Mouse (Mus musculus): ENCODE data around the gene Shmt2.

DNA sequence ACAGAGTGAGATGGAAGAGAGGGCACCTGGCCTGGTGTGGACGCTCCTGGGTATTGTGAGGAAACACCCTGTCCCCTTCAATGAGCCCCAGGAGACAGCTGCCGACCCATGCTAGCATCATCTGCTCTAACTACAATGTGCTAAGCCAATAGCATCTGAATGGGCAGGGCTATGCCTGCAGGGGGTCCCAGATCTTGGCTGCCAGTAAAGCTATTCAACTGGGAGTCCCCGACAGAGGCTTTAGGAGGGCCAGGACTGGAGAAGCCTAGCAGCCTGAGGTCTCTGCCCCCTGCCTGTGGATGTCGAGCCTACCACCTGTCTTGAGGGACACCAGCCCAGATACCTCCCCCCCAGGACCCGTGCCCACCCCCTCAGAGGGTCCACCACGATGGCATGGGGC, 20.5 kb upstream of the Shmt2 start:
- TF ChIP-seq CTCF (IDR thresholded peaks at IDR 0.05; ENCODE audit: borderline replicate concordance, insufficient read depth, low read length) (no peak), POLR2A (IDR thresholded peaks at IDR 0.05; ENCODE audit: low read depth, low read length) (no peak)

Measured in embryonic fibroblast, embryonic 13.5 days (primary cell).